Mouse (Mus musculus): Measurements from ENCODE around the gene Arhgap30. TPM values are rescaled to one million over a fixed set of nuclear protein-coding genes. Genes with fewer than 3 reads are reported as not detected.
A peak's percentile ranks its signal among the peaks of the same experiment; 100 is the strongest.

Gene Arhgap30
- total and polyA plus RNA-seq, 3 experiments: 52.0 to 78.5 (median 70.8) TPM

DNA sequence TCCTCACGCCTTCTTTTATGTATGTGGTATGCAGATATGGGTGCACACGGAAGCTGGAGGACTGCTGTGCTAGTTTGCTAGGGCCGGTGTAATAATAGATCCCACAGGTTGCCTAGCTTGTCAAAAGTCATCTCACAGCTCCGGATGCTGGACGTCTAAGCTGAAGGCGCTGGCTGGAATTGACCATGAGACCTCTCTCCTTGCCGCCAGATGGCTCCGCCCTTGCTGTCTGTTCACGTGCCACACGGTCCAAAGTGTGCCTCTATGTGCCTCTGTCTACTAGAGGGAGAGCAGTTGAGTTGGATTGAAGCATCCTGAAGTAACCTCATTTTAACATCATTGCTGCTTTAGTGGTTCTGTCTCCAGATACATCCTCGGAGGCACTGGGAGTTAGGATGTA lies 61.3 kb downstream of the Arhgap30 start:
- Histone ChIP-seq H3K79me2 (replicated peaks; ENCODE audit: control insufficient read depth, extremely low read depth, insufficient read depth, poor library complexity, severe bottlenecking) (no peaks in the 10 kb centered on the region), H3K9ac (ENCODE audit: insufficient read depth, low read depth) (no peak overlapping the region), H3K4me1 (ENCODE audit: control insufficient read depth in 1 of 2, insufficient read depth in 2 of 2) (peaks cover 7 to 25% of the 10 kb centered on the region in 2 experiments), H3K36me3 (replicated peaks in 1 of 2; ENCODE audit: control insufficient read depth in 1 of 2, insufficient read depth in 1 of 2, low read length in 1 of 2) (no peaks in the 10 kb centered on the region), H3K27ac (ENCODE audit: insufficient read depth, low read depth) (no peak overlapping the region), H3K9me3 (replicated peaks; ENCODE audit: low read length) (peaks cover 2% of the 10 kb centered on the region), H3K4me2 (ENCODE audit: insufficient read depth, low read depth, poor library complexity, severe bottlenecking) (no peak overlapping the region), H3K27me3 (replicated peaks) (no peaks in the 10 kb centered on the region), H3K4me3 (replicated peaks in 1 of 3; ENCODE audit: low read depth in 2 of 3, low read length in 2 of 3, poor library complexity in 1 of 3) (no peak overlapping the region)
- TF ChIP-seq MAZ (IDR thresholded peaks at IDR 0.05; ENCODE audit: low read depth, low read length): no peak
- TF ChIP-seq RAD21 (IDR thresholded peaks at IDR 0.05; ENCODE audit: low read depth, low read length): no peak
- TF ChIP-seq ETS1 (conservative IDR thresholded peaks at IDR 0.05; ENCODE audit: low read depth, low read length): no peak
- TF ChIP-seq MAX (IDR thresholded peaks at IDR 0.05; ENCODE audit: low read length): no peak
- TF ChIP-seq TCF12 (IDR thresholded peaks at IDR 0.05; ENCODE audit: low read depth, low read length): no peak
- TF ChIP-seq POLR2AphosphoS2 (IDR thresholded peaks at IDR 0.05; ENCODE audit: low read depth, low read length): no peak
- dilution Hi-C loops (cut with MboI; ENCODE audit: extremely low pct_ligation_motif_present, extremely low pct_unique_long_range_greater_than_20kb, low sequenced_read_pairs) (no loop called here), in situ Hi-C loops (cut with MboI; ENCODE audit: low pct_ligation_motif_present, low pct_unique_long_range_greater_than_20kb, low sequenced_read_pairs) (no loop called here)
- DNase-seq (ENCODE audit: extremely low read depth): no peak

DNA sequence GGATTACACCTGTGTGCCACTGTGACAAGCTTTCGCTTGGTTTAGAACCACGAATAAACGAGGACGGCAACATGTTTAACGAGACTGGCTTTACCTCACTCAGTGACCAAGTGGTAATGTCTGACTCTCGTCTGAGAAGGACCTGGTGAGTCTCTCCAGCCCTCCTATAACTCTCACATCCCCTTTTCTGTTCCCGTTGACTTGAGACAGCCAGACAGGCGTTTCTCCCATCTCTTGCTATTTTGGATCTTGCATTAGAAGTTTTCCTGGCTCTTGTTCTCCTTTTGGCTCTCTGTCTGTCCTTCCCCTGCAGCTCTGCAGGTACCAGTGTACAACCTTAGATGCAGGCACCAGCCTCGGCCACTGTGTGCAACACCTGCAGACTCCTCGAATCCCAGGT lies 62.2 kb downstream of the Arhgap30 start:
- in situ Hi-C loops (cut with MboI; ENCODE audit: low pct_ligation_motif_present, low pct_unique_long_range_greater_than_20kb, low sequenced_read_pairs): no loop called here
- no peak overlapping the region for H3K4me3 ChIP-seq (replicated peaks in 1 of 3; ENCODE audit: low read depth in 2 of 3, low read length in 2 of 3, poor library complexity in 1 of 3)
- H3K4me2 ChIP-seq (ENCODE audit: insufficient read depth, low read depth, poor library complexity, severe bottlenecking): peak overlapping the region; percentile 55
- no peaks in the 10 kb centered on the region for H3K36me3 ChIP-seq (replicated peaks in 1 of 2; ENCODE audit: control insufficient read depth in 1 of 2, insufficient read depth in 1 of 2, low read length in 1 of 2)
- H3K4me1 ChIP-seq (ENCODE audit: control insufficient read depth in 1 of 2, insufficient read depth in 2 of 2): peaks cover 7 to 26% of the 10 kb centered on the region in 2 experiments
- dilution Hi-C loops (cut with MboI; ENCODE audit: extremely low pct_ligation_motif_present, extremely low pct_unique_long_range_greater_than_20kb, low sequenced_read_pairs): no loop called here
- no peak for DNase-seq (ENCODE audit: extremely low read depth)
- peaks cover 2% of the 10 kb centered on the region for H3K9me3 ChIP-seq (replicated peaks; ENCODE audit: low read length)
- no peak overlapping the region for H3K27ac ChIP-seq (ENCODE audit: insufficient read depth, low read depth)
- peak; percentile 90 for TF ChIP-seq IRF4 (IDR thresholded peaks at IDR 0.05; ENCODE audit: low read depth, low read length)
- TF ChIP-seq EP300 (IDR thresholded peaks at IDR 0.05; ENCODE audit: low read length): peak; percentile 88
- peak; percentile 67 for TF ChIP-seq MEF2A (IDR thresholded peaks at IDR 0.05; ENCODE audit: borderline replicate concordance, low read depth, low read length)
- no peak for TF ChIP-seq CHD1 (IDR thresholded peaks at IDR 0.05; ENCODE audit: low read depth, low read length)
- no peaks in the 10 kb centered on the region for H3K27me3 ChIP-seq (replicated peaks)
- no peak overlapping the region for H3K9ac ChIP-seq (ENCODE audit: insufficient read depth, low read depth)
- H3K79me2 ChIP-seq (replicated peaks; ENCODE audit: control insufficient read depth, extremely low read depth, insufficient read depth, poor library complexity, severe bottlenecking): no peaks in the 10 kb centered on the region

DNA sequence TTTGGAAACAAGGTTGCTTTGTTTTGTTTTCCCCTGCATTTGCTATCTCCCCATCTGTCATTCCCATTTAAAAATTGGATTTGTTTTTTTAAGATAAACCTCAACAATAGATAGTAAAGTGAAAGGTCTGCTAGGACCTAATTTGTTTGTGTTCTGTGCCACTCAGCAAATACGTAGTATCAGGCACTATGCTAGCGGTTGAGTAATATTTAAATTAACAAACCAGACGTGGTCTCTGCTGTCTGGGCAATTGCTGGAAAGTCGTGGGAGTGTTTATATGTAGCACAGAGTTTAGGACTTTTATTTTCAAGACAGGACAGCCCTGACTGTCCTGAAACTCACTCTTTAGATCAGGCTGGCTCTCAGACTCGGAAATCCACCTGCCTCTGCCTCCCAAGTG lies 63.8 kb downstream of the Arhgap30 start:
- Histone ChIP-seq H3K27ac (ENCODE audit: insufficient read depth, low read depth) (no peak overlapping the region), H3K27me3 (replicated peaks) (no peaks in the 10 kb centered on the region), H3K36me3 (replicated peaks in 1 of 2; ENCODE audit: control insufficient read depth in 1 of 2, insufficient read depth in 1 of 2, low read length in 1 of 2) (no peaks in the 10 kb centered on the region), H3K79me2 (replicated peaks; ENCODE audit: control insufficient read depth, extremely low read depth, insufficient read depth, poor library complexity, severe bottlenecking) (no peaks in the 10 kb centered on the region), H3K4me1 (ENCODE audit: control insufficient read depth in 1 of 2, insufficient read depth in 2 of 2) (peaks cover 7 to 26% of the 10 kb centered on the region in 2 experiments), H3K4me2 (ENCODE audit: insufficient read depth, low read depth, poor library complexity, severe bottlenecking) (no peak overlapping the region), H3K4me3 (replicated peaks in 1 of 3; ENCODE audit: low read depth in 2 of 3, low read length in 2 of 3, poor library complexity in 1 of 3) (no peak overlapping the region), H3K9ac (ENCODE audit: insufficient read depth, low read depth) (no peak overlapping the region), H3K9me3 (replicated peaks; ENCODE audit: low read length) (no peaks in the 10 kb centered on the region)
- TF ChIP-seq EP300 (IDR thresholded peaks at IDR 0.05; ENCODE audit: low read length) (no peak), TBP (conservative IDR thresholded peaks at IDR 0.05; ENCODE audit: low read depth, low read length) (no peak), JUND (conservative IDR thresholded peaks at IDR 0.05; ENCODE audit: low read depth, low read length) (no peak), MYC (IDR thresholded peaks at IDR 0.05; ENCODE audit: low read depth, low read length) (no peak), ZMIZ1 (IDR thresholded peaks at IDR 0.05; ENCODE audit: low read depth, low read length) (no peak), TCF12 (IDR thresholded peaks at IDR 0.05; ENCODE audit: low read depth, low read length) (no peak), IRF4 (IDR thresholded peaks at IDR 0.05; ENCODE audit: low read depth, low read length) (no peak)
- in situ Hi-C loops (cut with MboI; ENCODE audit: low pct_ligation_motif_present, low pct_unique_long_range_greater_than_20kb, low sequenced_read_pairs): no loop called here
- dilution Hi-C loops (cut with MboI; ENCODE audit: extremely low pct_ligation_motif_present, extremely low pct_unique_long_range_greater_than_20kb, low sequenced_read_pairs): no loop called here
- DNase-seq (ENCODE audit: extremely low read depth): no peak

Measured in CH12.LX (cell line).